Mouse (Mus musculus) spleen, postnatal 14 days (tissue): Measurements from ENCODE around the gene Usp27x.

ENCODE experiments used
- DNase-seq, 2 experiments: peaks; one replicate each; pipeline ENCODE4 v3.0.0; 2021 to 2022; ENCODE audit warnings: low spot score in 2 of 2

The Usp27x gene

GRCm38 (mm10) chrX:7375716-7376480, at the start of gene Usp27x:
TSS of gene Usp27x (minus strand) at chrX:7375830.
- peak; percentile 19 to 28 for DNase-seq

DNA sequence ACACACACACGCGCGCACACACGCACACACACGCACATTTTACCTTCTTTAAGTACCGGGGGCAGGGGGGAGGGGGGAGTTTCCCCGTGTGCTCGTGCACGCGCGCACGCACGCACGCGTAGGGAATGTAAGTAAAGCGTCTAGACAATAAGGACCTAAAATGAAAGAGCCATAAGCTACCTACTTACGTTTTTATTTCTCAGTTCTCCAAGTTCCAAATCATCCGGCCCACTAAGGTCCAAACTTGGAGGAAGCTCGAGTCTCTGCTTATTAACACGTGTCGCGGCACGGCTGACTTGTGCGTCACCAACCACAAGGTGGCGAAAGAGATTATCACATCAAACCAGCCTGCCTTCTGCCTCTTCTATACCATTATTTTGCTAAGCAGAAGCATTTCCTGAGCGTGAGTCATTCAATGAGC, 47.1 kb upstream of the Usp27x start:
- DNase-seq: peak; percentile 35 to 53

- DNase-seq: no peak
Measured at GRCm38 (mm10) chrX:7422166-7422565, 46.5 kb upstream of the Usp27x start.

DNA sequence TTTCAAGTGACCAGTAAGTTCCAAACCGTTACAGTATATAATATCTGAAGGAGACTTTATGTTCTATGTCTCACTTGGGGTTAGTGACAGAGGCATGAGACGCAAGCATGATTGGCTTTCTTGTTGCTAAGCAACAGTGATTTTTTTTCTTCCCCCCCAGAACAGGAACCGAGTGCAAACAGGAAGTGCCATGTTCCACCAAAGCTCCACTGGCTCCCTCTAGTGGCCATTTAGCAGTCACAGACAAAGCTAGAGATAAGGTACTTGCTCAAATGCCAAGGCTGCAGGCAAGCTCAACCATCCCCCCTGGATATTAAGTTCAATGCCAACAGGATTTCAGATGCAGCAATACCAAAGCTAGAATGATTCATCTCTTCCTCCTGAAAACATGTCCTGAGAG, 45.4 kb upstream of the Usp27x start:
- DNase-seq: peak; percentile 7 to 52

- DNase-seq: no peak
Measured at GRCm38 (mm10) chrX:7416178-7416871, 40.7 kb upstream of the Usp27x start.

GRCm38 (mm10) chrX:7415308-7415707, 39.7 kb upstream of the Usp27x start:
- no peak for DNase-seq

DNA sequence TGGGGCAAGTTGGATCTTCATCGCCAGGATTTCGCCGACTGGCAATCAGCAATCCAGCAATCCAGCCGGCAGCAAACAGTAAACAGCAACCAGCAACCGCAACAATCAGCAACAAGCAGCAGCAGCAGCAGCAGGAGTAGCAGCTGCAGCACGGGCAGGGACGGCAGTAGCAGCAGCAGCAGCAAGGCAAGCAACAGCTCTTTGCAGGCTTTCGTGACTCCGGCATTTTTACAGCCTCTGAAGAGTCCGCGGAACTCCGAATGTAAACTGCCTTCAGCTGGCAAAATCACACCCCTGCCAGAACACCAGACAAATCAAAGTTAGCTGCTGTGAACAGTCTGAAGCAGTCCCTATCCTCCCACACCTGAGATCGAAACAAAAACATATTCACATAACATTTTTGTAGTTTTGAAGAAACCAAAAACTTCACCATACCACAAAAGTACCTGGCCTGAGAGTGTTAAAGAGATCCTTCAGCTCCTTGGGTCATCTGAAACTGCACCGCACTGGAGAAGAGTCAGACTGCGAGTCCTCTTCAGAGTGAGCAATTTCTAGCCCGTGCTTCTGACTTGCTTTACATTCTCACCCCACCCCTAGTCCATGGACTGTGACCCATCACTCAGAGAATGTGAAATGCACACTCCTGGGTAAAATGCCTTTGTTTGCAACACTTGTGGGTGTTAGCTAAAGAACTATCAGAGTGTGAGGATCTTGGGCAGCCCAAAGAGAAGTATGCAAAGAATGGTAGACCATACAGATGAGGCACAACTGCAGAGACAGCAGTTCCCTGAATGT, 36.8 kb upstream of the Usp27x start:
- no peak for DNase-seq

DNA sequence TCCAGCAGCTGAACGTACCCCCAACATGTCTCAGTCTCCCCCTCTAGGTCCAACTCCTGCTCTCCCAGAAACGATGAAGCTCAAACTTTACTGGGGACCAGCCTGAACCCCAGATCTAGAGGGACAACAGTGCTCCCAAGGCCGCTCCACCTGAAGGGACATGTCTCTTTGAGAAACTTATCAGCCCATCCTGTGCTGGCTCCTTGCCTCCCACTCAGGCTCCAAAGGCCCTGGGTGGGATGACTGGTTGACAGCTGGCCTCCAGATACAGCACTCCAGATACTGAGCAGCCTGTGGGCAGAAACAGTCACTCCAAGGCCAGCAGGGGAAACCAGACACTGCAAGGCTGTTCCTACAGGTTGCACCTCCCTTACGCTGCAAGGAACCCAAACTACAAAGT, 956 bp upstream of the Usp27x start:
- DNase-seq: no peak

DNA sequence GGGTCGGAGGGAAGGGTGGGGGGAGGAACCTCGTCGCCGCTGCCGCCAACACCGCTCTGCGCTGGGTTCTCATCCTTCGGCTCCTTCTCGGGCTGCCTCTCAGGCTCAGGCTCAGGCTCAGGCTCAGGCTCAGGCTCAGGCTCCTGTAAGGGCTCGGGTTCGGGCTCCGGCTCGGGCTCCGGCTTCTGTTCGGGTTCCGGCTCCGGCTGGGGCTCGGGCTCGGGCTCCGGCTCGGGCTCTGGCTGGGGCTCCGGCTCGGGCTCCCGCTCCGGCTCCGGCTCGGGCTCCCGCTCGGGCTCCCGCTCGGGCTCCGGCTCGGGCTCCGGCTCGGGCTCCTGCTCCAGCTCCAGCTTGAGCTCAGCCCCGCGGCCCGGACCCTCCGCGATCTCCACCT, 311 bp downstream of the Usp27x start:
- no peak for DNase-seq

- DNase-seq: no peak
Measured at GRCm38 (mm10) chrX:7325455-7325854, 50.2 kb downstream of the Usp27x start.

- peak; percentile 8 to 43 for DNase-seq
Measured at GRCm38 (mm10) chrX:7322288-7322687, 53.3 kb downstream of the Usp27x start.
